Mouse (Mus musculus) intestine, postnatal 0 days (tissue): ENCODE measurements around the gene Inhbb. TPM values are rescaled to one million over a fixed set of nuclear protein-coding genes. Genes with fewer than 3 reads are reported as not detected.

ENCODE experiments used
- ATAC-seq: fragments of 200-750 bp; cut with Nextera tagmentation; 2 replicates; pipeline ENCODE4 v1.8.0; 2017; ENCODE audit warnings: mild to moderate bottlenecking, moderate TSS enrichment, moderate library complexity
- H3K27ac ChIP-seq: fragments of 300-500 bp; sonication (generic); 2 replicates; pipeline ENCODE4 v1.5.1; 2014; ENCODE audit warnings: mild to moderate bottlenecking, low read depth, low read length, moderate library complexity
- H3K27me3 ChIP-seq: fragments of 300-500 bp; sonication (generic); replicated peaks from 2 replicates; pipeline ENCODE4 v1.6.1; 2014; ENCODE audit warnings: low read length, mixed read lengths; ENCODE audit not compliant: control insufficient read depth, insufficient read depth
- H3K36me3 ChIP-seq: fragments of 300-500 bp; sonication (generic); 2 replicates; pipeline ENCODE4 v1.6.1; 2014; ENCODE audit warnings: mild to moderate bottlenecking, moderate library complexity; ENCODE audit not compliant: control insufficient read depth, insufficient read depth
- H3K4me1 ChIP-seq: fragments of 300-500 bp; sonication (generic); replicated peaks from 2 replicates; pipeline ENCODE4 v1.6.1; 2014; ENCODE audit warnings: antibody characterized with exemption, low read length, mixed read lengths; ENCODE audit not compliant: control insufficient read depth, insufficient read depth
- H3K4me2 ChIP-seq: fragments of 300-500 bp; sonication (generic); replicated peaks from 2 replicates; pipeline ENCODE4 v1.6.1; 2014; ENCODE audit warnings: low read depth, mild to moderate bottlenecking, moderate library complexity
- H3K4me3 ChIP-seq: fragments of 300-500 bp; sonication (generic); 2 replicates; pipeline ENCODE4 v1.5.1; 2014; ENCODE audit warnings: low read depth, low read length
- H3K9ac ChIP-seq: fragments of 300-500 bp; sonication (generic); 2 replicates; pipeline ENCODE4 v1.6.1; 2014; ENCODE audit warnings: mild to moderate bottlenecking, low read depth, low read length
- H3K9me3 ChIP-seq: fragments of 300-500 bp; sonication (generic); 2 replicates; pipeline ENCODE4 v1.6.1; 2016; ENCODE audit warnings: mixed run types; ENCODE audit not compliant: control insufficient read depth
- CTCF ChIP-seq: sonication (generic); IDR thresholded peaks from 2 replicates; pipeline ENCODE4 v1.5.1; 2016; ENCODE audit warnings: low read depth, mild to moderate bottlenecking, control low read depth, antibody characterized with exemption, moderate library complexity
- WGBS: fragments of 180-500 bp; shearing (Covaris S2); extraction: QIAGEN DNeasy Blood & Tissue Kit; methylation state at CpG from one replicate; pipeline ENCODE4 v1.1.7; 2014; 5-methylcytosine and 5-hydroxymethylcytosine counted together
- polyA plus RNA-seq: library from polyadenylated mRNA; unstranded; fragments of >200 nt; fragmentation: Nextera tagmentation; extraction: Ambion mirVana; gene quantifications from 2 replicates; pipeline ENCODE4 v1.2.1, GENCODE M21; 2015

Inhbb gene
- polyA plus RNA-seq, 1 experiment from 2014 or later, result 0.20 TPM

- TF ChIP-seq CTCF, result no peak
- H3K4me1 ChIP-seq, result no peaks in the 10 kb centered on the region
- WGBS, result 62% methylated on average over 7 of the region's 7 CpGs
Measured at GRCm38 (mm10) chr1:119389771-119390500, 32.1 kb downstream of the Inhbb start.

GRCm38 (mm10) chr1:119388664-119389396 is 33.2 kb downstream of the Inhbb start:
- no peak for ATAC-seq
- no peak overlapping the region for H3K4me3 ChIP-seq
- no peaks in the 10 kb centered on the region for H3K27me3 ChIP-seq
- H3K9me3 ChIP-seq, result no peaks in the 10 kb centered on the region
- H3K4me1 ChIP-seq, result no peaks in the 10 kb centered on the region
- no peaks in the 10 kb centered on the region for H3K36me3 ChIP-seq
- H3K9ac ChIP-seq, result no peak overlapping the region
- H3K27ac ChIP-seq, result no peak overlapping the region
- no peak overlapping the region for H3K4me2 ChIP-seq
- 10% methylated on average over 19 of the region's 19 CpGs for WGBS
- no peak for TF ChIP-seq CTCF

More at GRCm38 (mm10) chr1:119389771-119390500, 32.1 kb downstream of the Inhbb start:
- Histone ChIP-seq H3K4me3 (no peak overlapping the region), H3K9me3 (no peaks in the 10 kb centered on the region), H3K36me3 (no peaks in the 10 kb centered on the region), H3K9ac (no peak overlapping the region), H3K27ac (no peak overlapping the region), H3K27me3 (no peaks in the 10 kb centered on the region), H3K4me2 (no peak overlapping the region)
- no peak for ATAC-seq

GRCm38 (mm10) chr1:119386306-119386705 is 35.7 kb downstream of the Inhbb start:
- no peaks in the 10 kb centered on the region for H3K4me1 ChIP-seq
- no peak for ATAC-seq
- H3K9ac ChIP-seq, result no peak overlapping the region
- no peaks in the 10 kb centered on the region for H3K27me3 ChIP-seq
- no peak for TF ChIP-seq CTCF
- WGBS, result 76% methylated on average over 3 of the region's 3 CpGs
- no peaks in the 10 kb centered on the region for H3K36me3 ChIP-seq
- H3K4me2 ChIP-seq, result no peak overlapping the region
- H3K27ac ChIP-seq, result no peak overlapping the region
- no peaks in the 10 kb centered on the region for H3K9me3 ChIP-seq
- no peak overlapping the region for H3K4me3 ChIP-seq

GRCm38 (mm10) chr1:119383916-119384315 is 38.1 kb downstream of the Inhbb start:
- TF ChIP-seq CTCF, result no peak
- no peaks in the 10 kb centered on the region for H3K36me3 ChIP-seq
- no peak for ATAC-seq

GRCm38 (mm10) chr1:119380609-119381008 is 41.4 kb downstream of the Inhbb start:
- no peak overlapping the region for H3K9ac ChIP-seq
- no peak overlapping the region for H3K27ac ChIP-seq
- WGBS, result 83% methylated on average over 4 of the region's 4 CpGs
- no peaks in the 10 kb centered on the region for H3K36me3 ChIP-seq
- no peak for TF ChIP-seq CTCF
- H3K4me2 ChIP-seq, result no peak overlapping the region
- H3K9me3 ChIP-seq, result no peaks in the 10 kb centered on the region
- H3K27me3 ChIP-seq, result no peaks in the 10 kb centered on the region
- H3K4me3 ChIP-seq, result no peak overlapping the region
- ATAC-seq, result no peak
- H3K4me1 ChIP-seq, result no peaks in the 10 kb centered on the region

More at GRCm38 (mm10) chr1:119383916-119384315, 38.1 kb downstream of the Inhbb start:
- Histone ChIP-seq H3K4me3 (no peak overlapping the region), H3K4me1 (no peaks in the 10 kb centered on the region), H3K27me3 (no peaks in the 10 kb centered on the region), H3K4me2 (no peak overlapping the region), H3K9ac (no peak overlapping the region), H3K9me3 (no peaks in the 10 kb centered on the region), H3K27ac (no peak overlapping the region)
- WGBS, result 59% methylated on average over 10 of the region's 10 CpGs

- ATAC-seq, result no peak
- Histone ChIP-seq H3K36me3 (no peaks in the 10 kb centered on the region), H3K27ac (no peak overlapping the region), H3K9ac (no peak overlapping the region), H3K4me1 (no peaks in the 10 kb centered on the region), H3K4me3 (no peak overlapping the region), H3K27me3 (no peaks in the 10 kb centered on the region), H3K4me2 (no peak overlapping the region), H3K9me3 (no peaks in the 10 kb centered on the region)
- WGBS, result 55% methylated on average over 5 of the region's 5 CpGs
- no peak for TF ChIP-seq CTCF
Measured at GRCm38 (mm10) chr1:119375376-119375775, 46.7 kb downstream of the Inhbb start.
